Mouse (Mus musculus) kidney, embryonic 15.5 days (tissue): ENCODE results near the gene Rab7b. TPM values are rescaled to one million over a fixed set of nuclear protein-coding genes. Genes with fewer than 3 reads are reported as not detected.

Experiments
- ATAC-seq: fragments of 200-750 bp; cut with Nextera tagmentation; replicated peaks from 2 replicates; pipeline ENCODE4 v1.8.0; 2017; ENCODE audit warnings: moderate TSS enrichment; ENCODE audit not compliant: low FRiP score
- H3K27ac ChIP-seq: fragments of 300-500 bp; sonication (generic); 2 replicates; pipeline ENCODE4 v1.5.1; 2015; ENCODE audit warnings: mild to moderate bottlenecking, inconsistent platforms
- H3K27me3 ChIP-seq: fragments of 300-500 bp; sonication (generic); 2 replicates; pipeline ENCODE4 v1.6.1; 2015; ENCODE audit warnings: inconsistent platforms
- H3K36me3 ChIP-seq: fragments of 300-500 bp; sonication (generic); 2 replicates; pipeline ENCODE4 v1.6.1; 2015; ENCODE audit warnings: inconsistent platforms
- H3K4me1 ChIP-seq: fragments of 300-500 bp; sonication (generic); 2 replicates; pipeline ENCODE4 v1.6.1; 2015; ENCODE audit warnings: inconsistent platforms
- H3K4me2 ChIP-seq: fragments of 300-500 bp; sonication (generic); 2 replicates; pipeline ENCODE4 v1.6.1; 2015; ENCODE audit warnings: moderate library complexity, mild to moderate bottlenecking, inconsistent platforms
- H3K4me3 ChIP-seq: fragments of 300-500 bp; sonication (generic); replicated peaks from 2 replicates; pipeline ENCODE4 v1.5.1; 2015; ENCODE audit warnings: mild to moderate bottlenecking, inconsistent platforms
- H3K9ac ChIP-seq: fragments of 300-500 bp; sonication (generic); 2 replicates; pipeline ENCODE4 v1.6.1; 2015; ENCODE audit warnings: mild to moderate bottlenecking, inconsistent platforms
- H3K9me3 ChIP-seq: fragments of 300-500 bp; sonication (generic); replicated peaks from 2 replicates; pipeline ENCODE4 v1.6.1; 2016; ENCODE audit warnings: inconsistent platforms
- WGBS: fragments of 180-500 bp; shearing (Covaris S2); methylation state at CpG from one replicate; pipeline ENCODE4 v1.1.7; 2015; ENCODE audit warnings: mixed read lengths; 5-methylcytosine and 5-hydroxymethylcytosine counted together
- polyA plus RNA-seq: library from polyadenylated mRNA; unstranded; fragments of >200 nt; fragmentation: Nextera tagmentation; extraction: Ambion mirVana; gene quantifications from 2 replicates; pipeline ENCODE4 v1.2.1, GENCODE M21; 2015

The Rab7b gene
- polyA plus RNA-seq, 1 experiment from 2014 or later: 2.4 TPM

GRCm38 (mm10) chr1:131761079-131761831 lies 72.8 kb downstream of the Rab7b start:
- ATAC-seq: no peak
- H3K4me2 ChIP-seq: no peak overlapping the region
- H3K27ac ChIP-seq: no peak overlapping the region

DNA sequence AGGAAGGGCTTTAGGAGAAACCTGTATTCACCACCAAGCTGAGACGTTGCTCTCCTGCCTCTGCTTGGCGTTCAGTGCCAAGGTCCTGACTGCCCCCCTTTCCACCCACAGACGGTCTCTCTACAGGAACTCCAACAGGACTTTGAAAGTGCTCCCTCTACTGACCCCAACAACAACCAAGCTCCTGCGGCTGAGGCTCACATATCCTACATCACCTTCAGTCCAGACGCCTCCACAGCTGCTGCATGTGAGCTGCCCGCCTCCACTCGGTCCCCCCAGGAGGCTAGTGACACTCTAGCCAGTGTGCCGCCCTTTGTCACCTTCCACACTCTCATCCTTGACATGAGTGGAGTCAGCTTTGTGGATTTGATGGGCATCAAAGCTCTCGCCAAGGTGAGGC lies 75.2 kb downstream of the Rab7b start:
- Histone ChIP-seq H3K36me3 (no peaks in the 10 kb centered on the region), H3K9me3 (no peaks in the 10 kb centered on the region), H3K27ac (no peak overlapping the region), H3K9ac (no peak overlapping the region), H3K4me2 (no peak overlapping the region), H3K27me3 (0 out of 2 replicates have a peak, but pooled peaks cover 3% of the 10 kb centered on the region), H3K4me3 (no peak overlapping the region), H3K4me1 (0 out of 2 replicates have a peak, but pooled peaks cover 2% of the 10 kb centered on the region)
- WGBS: 53% methylated on average over 9 of the region's 9 CpGs
- no peak for ATAC-seq

More at GRCm38 (mm10) chr1:131761079-131761831, 72.8 kb downstream of the Rab7b start:
- Histone ChIP-seq H3K27me3 (0 out of 2 replicates have a peak, but pooled peaks cover 3% of the 10 kb centered on the region), H3K9ac (no peak overlapping the region), H3K9me3 (no peaks in the 10 kb centered on the region), H3K4me3 (no peak overlapping the region), H3K36me3 (no peaks in the 10 kb centered on the region), H3K4me1 (0 out of 2 replicates have a peak, but pooled peaks cover 2% of the 10 kb centered on the region)
- 82% methylated on average over 13 of the region's 13 CpGs for WGBS

GRCm38 (mm10) chr1:131764581-131765338 lies 76.3 kb downstream of the Rab7b start:
- 0 out of 2 replicates have a peak, but pooled peaks cover 2% of the 10 kb centered on the region for H3K4me1 ChIP-seq
- 68% methylated on average over 8 of the region's 8 CpGs for WGBS
- no peaks in the 10 kb centered on the region for H3K36me3 ChIP-seq
- ATAC-seq: no peak
- H3K4me3 ChIP-seq: no peak overlapping the region
- no peaks in the 10 kb centered on the region for H3K9me3 ChIP-seq
- H3K27me3 ChIP-seq: 0 out of 2 replicates have a peak, but pooled peaks cover 8% of the 10 kb centered on the region
- H3K27ac ChIP-seq: no peak overlapping the region
- H3K9ac ChIP-seq: no peak overlapping the region
- no peak overlapping the region for H3K4me2 ChIP-seq

Other genes starting within 250 kb of the Rab7b start
- 13.5 and 14.4 TPM in 2 replicates for gene Srgap2, start 161.3 kb upstream of the Rab7b start, polyA plus RNA-seq
- 2.7 and 3.1 TPM in 2 replicates for gene Fam72a, start 160.8 kb upstream of the Rab7b start, polyA plus RNA-seq
- not detected in 2 replicates for gene Avpr1b, start 89.5 kb upstream of the Rab7b start, polyA plus RNA-seq
- gene Ctse, start 50.4 kb upstream of the Rab7b start, polyA plus RNA-seq: 7.1 and 9.8 TPM in 2 replicates
- gene Slc26a9, start 55.3 kb downstream of the Rab7b start, polyA plus RNA-seq: 0.13 and 0.35 TPM in 2 replicates
- gene Pm20d1, start 108.7 kb downstream of the Rab7b start, polyA plus RNA-seq: 2.1 and 2.3 TPM in 2 replicates
- gene Slc41a1, start 138.8 kb downstream of the Rab7b start, polyA plus RNA-seq: 12.7 and 15.5 TPM in 2 replicates
- 18.3 and 18.7 TPM in 2 replicates for gene Rab29, start 178.5 kb downstream of the Rab7b start, polyA plus RNA-seq
- 85.7 and 93.2 TPM in 2 replicates for gene Nucks1, start 221.8 kb downstream of the Rab7b start, polyA plus RNA-seq